Mouse (Mus musculus) testis, adult 2 months (tissue): ENCODE results near the gene Maml1. TPM values are rescaled to one million over a fixed set of nuclear protein-coding genes. Genes with fewer than 3 reads are reported as not detected.

Experiments used
- H3K27ac ChIP-seq: fragments of 200-500 bp; 2 replicates; pipeline ENCODE4 v1.5.1; 2012; ENCODE audit warnings: low read depth, low read length; ENCODE audit not compliant: control insufficient read depth, insufficient read depth
- H3K27me3 ChIP-seq: fragments of 200-500 bp; 2 replicates; pipeline ENCODE4 v1.6.1; 2012; ENCODE audit warnings: mild to moderate bottlenecking, low read length, moderate library complexity; ENCODE audit not compliant: control insufficient read depth, insufficient read depth
- H3K36me3 ChIP-seq: fragments of 200-500 bp; 2 replicates; pipeline ENCODE4 v1.6.1; 2012; ENCODE audit warnings: mild to moderate bottlenecking, low read length; ENCODE audit not compliant: control insufficient read depth, insufficient read depth
- H3K4me1 ChIP-seq: fragments of 200-500 bp; 2 replicates; pipeline ENCODE4 v1.6.1; 2012; ENCODE audit warnings: low read length; ENCODE audit not compliant: control insufficient read depth, insufficient read depth
- H3K4me3 ChIP-seq: fragments of 200-500 bp; 2 replicates; pipeline ENCODE4 v1.5.1; 2012; ENCODE audit warnings: low read depth, mild to moderate bottlenecking, low read length, moderate library complexity, mixed read lengths; ENCODE audit not compliant: control insufficient read depth
- CTCF ChIP-seq: fragments of 200-500 bp; IDR thresholded peaks from 2 replicates; pipeline ENCODE4 v1.5.1; 2012; ENCODE audit warnings: low read depth, mild to moderate bottlenecking, inconsistent platforms, low read length, moderate library complexity; ENCODE audit not compliant: control insufficient read depth, insufficient read depth, insufficient replicate concordance
- POLR2A ChIP-seq: fragments of 200-500 bp; IDR thresholded peaks from 2 replicates; pipeline ENCODE4 v1.6.1; 2012; ENCODE audit warnings: low read depth, mild to moderate bottlenecking, inconsistent platforms, low read length, moderate library complexity; ENCODE audit not compliant: control insufficient read depth
- polyA plus RNA-seq: library from polyadenylated mRNA; depleted of rRNA; stranded (reverse); fragments of >200 nt; gene quantifications from 2 replicates; pipeline ENCODE4 v1.2.3, GENCODE M21; 2012; rRNA removed

Gene Maml1
- polyA plus RNA-seq, 1 experiment: 4.2 TPM

GRCm38 (mm10) chr11:50210505-50211151, 81.5 kb downstream of the Maml1 start, which contains the start of the genes Sqstm1 and Mgat4b:
Gene Sqstm1 (minus strand): TSS chr11:50210827.
Gene Mgat4b (plus strand): TSS chr11:50210890.
- TF ChIP-seq POLR2A: peak; percentile 96
- no peak for TF ChIP-seq CTCF
- Histone ChIP-seq H3K4me3 (peak within 1 kb of the TSS; percentile 95), H3K36me3 (peaks cover 4% of the 10 kb centered on the region), H3K27ac (peak within 1 kb of the TSS; percentile 96), H3K4me1 (peaks cover 2% of the 10 kb centered on the region), H3K27me3 (no peaks in the 10 kb centered on the region)

- peak overlapping the region; percentile 96 for H3K27ac ChIP-seq
- no peak for TF ChIP-seq CTCF
- H3K4me1 ChIP-seq: peaks cover 2% of the 10 kb centered on the region; the same call in 1 of the 2 replicates
- peaks cover 4% of the 10 kb centered on the region for H3K36me3 ChIP-seq
- peak overlapping the region; percentile 95 for H3K4me3 ChIP-seq
- no peaks in the 10 kb centered on the region for H3K27me3 ChIP-seq
Observed at GRCm38 (mm10) chr11:50210101-50210504, 82.0 kb downstream of the Maml1 start.

GRCm38 (mm10) chr11:50208039-50208438, 84.1 kb downstream of the Maml1 start:
- Histone ChIP-seq H3K4me3 (no peak overlapping the region), H3K27ac (no peak overlapping the region), H3K27me3 (no peaks in the 10 kb centered on the region), H3K4me1 (peaks cover 2% of the 10 kb centered on the region; the same call in 1 of the 2 replicates), H3K36me3 (peaks cover 4% of the 10 kb centered on the region)
- TF ChIP-seq CTCF: no peak
- no peak for TF ChIP-seq POLR2A

- H3K36me3 ChIP-seq: peaks cover 4% of the 10 kb centered on the region
- TF ChIP-seq CTCF (no peak), POLR2A (no peak)
Observed at GRCm38 (mm10) chr11:50207344-50207743, 84.8 kb downstream of the Maml1 start.

GRCm38 (mm10) chr11:50206037-50206436, 86.1 kb downstream of the Maml1 start:
- H3K27ac ChIP-seq: no peak overlapping the region
- no peaks in the 10 kb centered on the region for H3K27me3 ChIP-seq
- H3K4me3 ChIP-seq: no peak overlapping the region
- peaks cover 6% of the 10 kb centered on the region for H3K36me3 ChIP-seq
- no peak for TF ChIP-seq CTCF
- TF ChIP-seq POLR2A: no peak
- no peaks in the 10 kb centered on the region for H3K4me1 ChIP-seq

More at GRCm38 (mm10) chr11:50207344-50207743, 84.8 kb downstream of the Maml1 start:
- no peaks in the 10 kb centered on the region for H3K27me3 ChIP-seq
- H3K4me1 ChIP-seq: no peaks in the 10 kb centered on the region
- H3K4me3 ChIP-seq: no peak overlapping the region
- no peak overlapping the region for H3K27ac ChIP-seq

Other genes starting within 250 kb of the Maml1 start
- gene Tbc1d9b, start 160.9 kb downstream of the Maml1 start, polyA plus RNA-seq: 10.9 and 12.5 TPM in 2 replicates
- 30.4 and 39.1 TPM in 2 replicates for gene Mrnip, start 117.9 kb downstream of the Maml1 start, polyA plus RNA-seq
- 43.2 and 46.7 TPM in 2 replicates for gene Sqstm1, start 81.5 kb downstream of the Maml1 start, polyA plus RNA-seq
- 19.5 and 20.8 TPM in 2 replicates for gene Mgat4b, start 81.4 kb downstream of the Maml1 start, polyA plus RNA-seq
- gene Ltc4s, start 53.7 kb downstream of the Maml1 start, polyA plus RNA-seq: 11.0 and 15.5 TPM in 2 replicates
- 41.5 and 58.3 TPM in 2 replicates for gene Canx, start 33.4 kb upstream of the Maml1 start, polyA plus RNA-seq
- gene Cby3, start 62.2 kb upstream of the Maml1 start, polyA plus RNA-seq: 112 and 129 TPM in 2 replicates
- 112 and 154 TPM in 2 replicates for gene Hnrnph1, start 84.7 kb upstream of the Maml1 start, polyA plus RNA-seq
- gene Rufy1, start 138.8 kb upstream of the Maml1 start, polyA plus RNA-seq: 5.7 and 6.4 TPM in 2 replicates